Mouse (Mus musculus) adrenal gland, postnatal 10 days (tissue): Measurements from ENCODE around the gene Arhgef17. TPM values are rescaled to one million over a fixed set of nuclear protein-coding genes. Genes with fewer than 3 reads are reported as not detected.
"Not testable (repeated sequence)": the region's sequence is repeated elsewhere in the genome, so short reads cannot be mapped to it uniquely, and the experiment has no call there.

Experiments
- DNase-seq: peaks from one replicate; pipeline ENCODE4 v3.0.0; 2021; ENCODE audit warnings: mixed read lengths
- microRNA-seq: library from miRNA; unstranded; fragments of <30 nt; microRNA quantifications from one replicate; pipeline ENCODE4 v1.2.0, GENCODE M21; 2021
- total RNA-seq, 2 experiments: library from RNA; stranded (reverse); gene quantifications; 2 replicates each; pipeline ENCODE4 v1.2.3; 2021

Gene Arhgef17
- total RNA-seq, 2 experiments from 2014 or later: 35.2 to 43.2 TPM

DNA sequence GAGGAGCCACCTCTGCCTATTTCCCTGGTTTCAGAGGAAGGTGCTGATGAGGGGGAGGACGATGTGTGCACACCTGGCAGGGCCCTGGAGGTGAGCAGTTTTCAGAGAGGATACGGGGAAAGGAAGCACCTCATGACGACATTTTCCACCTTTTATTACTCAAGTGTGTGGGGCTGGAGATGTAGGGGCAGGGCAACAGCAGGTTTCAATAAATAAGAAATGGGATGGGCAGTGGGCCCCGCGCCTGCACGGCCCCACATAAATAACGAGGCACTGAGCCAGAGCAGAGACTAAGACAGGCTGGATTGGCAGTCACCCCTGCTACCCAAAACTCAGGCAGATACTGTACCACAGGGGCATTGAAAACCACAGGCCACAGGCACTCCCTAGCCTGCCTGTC is 85.9 kb downstream of the Arhgef17 start:
- not testable (repeated sequence) for DNase-seq

DNA sequence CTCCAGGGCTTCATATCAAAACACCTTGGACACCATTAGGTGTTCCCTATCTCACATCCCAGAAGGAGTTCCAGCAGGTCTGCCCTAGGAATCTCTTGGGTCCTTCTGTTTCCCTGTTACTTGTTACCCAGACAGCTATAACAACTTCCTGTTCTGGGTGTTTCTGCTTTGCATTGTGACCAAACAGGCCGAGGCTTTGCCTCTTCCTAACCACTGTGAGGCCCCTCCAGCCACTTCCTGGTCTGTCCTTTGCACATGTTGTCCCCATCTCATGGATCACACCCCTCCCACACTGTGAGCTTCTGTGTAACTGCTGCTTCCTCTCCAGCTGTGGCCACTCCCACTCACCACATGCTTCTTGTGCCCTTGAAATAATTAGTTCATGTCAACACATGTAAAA is 86.5 kb downstream of the Arhgef17 start:
- DNase-seq: peak; percentile 35

DNA sequence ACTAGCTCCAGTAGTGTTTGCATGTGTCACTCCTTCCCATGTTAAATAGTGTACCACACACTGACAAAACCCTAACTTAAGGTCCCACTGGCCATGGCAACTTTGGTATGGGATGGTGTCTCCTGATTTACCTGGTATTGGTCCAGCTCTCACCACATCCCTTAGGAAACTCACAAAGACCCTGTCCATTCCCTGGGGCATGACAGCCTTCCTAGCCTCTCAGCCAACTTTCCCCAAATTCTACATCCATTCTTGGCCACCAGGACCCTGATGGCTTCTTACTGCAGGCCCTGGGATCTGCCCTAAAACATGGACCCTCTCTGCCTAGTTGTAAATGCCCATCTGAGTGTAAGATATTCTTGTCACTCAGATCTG is 86.9 kb downstream of the Arhgef17 start:
- no peak for DNase-seq

DNA sequence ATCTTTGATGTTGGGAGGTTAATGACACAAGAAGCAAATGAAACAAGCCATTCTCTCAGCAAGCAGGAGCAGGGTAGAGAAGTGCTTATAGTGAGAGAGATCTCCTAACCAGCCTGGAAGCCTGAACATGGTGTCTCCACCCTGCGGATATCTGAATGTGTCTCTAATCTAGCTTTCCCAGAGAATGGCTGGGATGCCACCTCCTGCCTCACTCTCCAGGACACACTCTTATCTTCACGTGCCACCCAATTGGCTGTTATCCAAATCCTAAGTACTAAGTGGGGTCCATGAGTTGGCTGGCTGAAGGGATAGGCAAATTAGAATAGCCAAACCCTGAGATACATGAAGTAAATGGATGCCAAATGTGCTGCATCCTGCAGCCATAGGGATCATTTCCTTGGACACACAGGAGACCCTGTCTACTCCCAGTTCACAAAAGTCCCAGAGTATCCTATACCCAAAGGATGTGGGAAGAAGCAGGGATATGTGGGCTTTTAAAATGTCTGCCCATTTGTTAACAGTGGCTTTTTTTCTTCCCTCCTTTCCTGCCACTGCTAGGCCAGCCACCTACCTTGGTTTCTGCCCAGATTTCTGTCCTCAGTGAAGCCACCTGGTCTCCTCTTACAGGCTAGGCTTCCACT is 87.4 kb downstream of the Arhgef17 start:
- no peak for DNase-seq

DNA sequence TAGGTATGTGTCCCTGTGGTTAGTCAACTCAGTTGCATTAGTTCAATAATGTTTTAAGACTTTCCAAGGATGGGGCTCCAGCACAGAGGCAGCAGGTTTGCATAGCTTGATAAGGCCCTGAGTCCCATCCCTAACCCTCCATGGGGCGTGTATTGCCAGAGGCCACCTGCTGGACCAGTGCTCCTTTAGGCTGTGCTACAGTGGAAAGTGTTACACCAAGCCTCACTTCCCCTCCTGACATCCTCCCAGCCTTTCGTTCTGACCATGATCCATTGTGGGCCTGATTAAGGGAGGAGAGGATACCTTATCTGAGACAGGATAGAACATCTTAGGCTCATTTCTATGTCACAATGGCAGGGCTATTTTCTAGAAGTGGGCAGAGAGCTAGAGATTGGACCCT is 88.0 kb downstream of the Arhgef17 start:
- DNase-seq: no peak

DNA sequence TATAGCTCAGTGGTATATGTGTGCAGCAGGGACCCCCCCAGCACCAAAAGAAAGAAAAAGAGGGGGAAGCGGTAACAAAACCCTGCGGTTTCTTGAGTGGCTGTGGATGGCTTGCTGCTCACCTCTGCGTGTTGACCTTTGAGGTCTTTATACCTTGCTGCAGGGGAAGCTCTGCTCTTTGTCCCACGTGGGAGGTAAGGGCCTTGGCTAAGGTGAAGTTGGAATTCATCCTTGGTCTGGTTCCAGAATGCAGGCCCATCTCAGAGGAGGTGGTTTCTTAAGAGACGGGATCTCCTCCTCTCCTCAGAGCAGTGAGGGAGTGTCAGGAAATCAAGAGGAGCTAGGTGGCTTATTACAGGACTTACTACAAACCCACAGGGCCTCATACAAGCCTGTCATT is 89.7 kb downstream of the Arhgef17 start:
- no peak for DNase-seq

DNA sequence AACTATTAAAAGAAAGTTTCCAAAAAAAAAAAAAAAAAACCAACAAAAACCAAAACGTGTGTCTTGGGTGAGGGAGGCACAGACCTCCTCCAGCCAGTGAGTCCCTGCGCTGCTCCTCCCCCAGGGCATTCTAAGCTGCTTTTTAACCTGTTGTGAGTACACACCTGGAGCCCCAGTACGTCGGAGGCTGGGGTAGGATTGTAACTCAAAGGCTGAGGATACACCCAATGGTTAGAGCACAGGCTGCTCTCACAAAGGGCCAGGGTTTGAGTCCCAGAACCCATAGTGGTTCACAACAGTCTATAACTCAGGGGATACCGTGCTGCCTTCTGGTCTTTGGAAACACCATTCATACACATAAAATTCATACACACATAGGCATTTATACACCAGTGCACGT is 90.3 kb downstream of the Arhgef17 start:
- no peak for DNase-seq

DNA sequence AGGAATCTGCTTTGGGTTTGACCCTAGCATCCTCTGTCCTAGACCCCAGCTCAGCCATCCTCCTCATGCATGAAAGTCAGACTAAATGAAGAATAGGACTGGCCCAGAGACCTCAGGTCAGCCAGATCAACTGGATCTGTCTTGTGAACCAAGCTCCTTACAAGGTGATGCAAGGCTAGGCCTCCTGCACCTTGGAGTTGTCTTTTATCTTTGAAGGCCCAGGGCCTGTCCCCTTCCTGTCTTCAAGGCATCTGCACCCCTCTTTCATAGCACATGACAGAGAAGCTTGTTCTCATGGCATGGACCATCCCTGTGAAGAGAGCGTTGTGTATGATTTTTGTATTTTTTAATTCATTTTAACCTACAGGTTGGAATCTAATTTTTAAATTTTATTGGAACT is 91.0 kb downstream of the Arhgef17 start:
- DNase-seq: no peak

DNA sequence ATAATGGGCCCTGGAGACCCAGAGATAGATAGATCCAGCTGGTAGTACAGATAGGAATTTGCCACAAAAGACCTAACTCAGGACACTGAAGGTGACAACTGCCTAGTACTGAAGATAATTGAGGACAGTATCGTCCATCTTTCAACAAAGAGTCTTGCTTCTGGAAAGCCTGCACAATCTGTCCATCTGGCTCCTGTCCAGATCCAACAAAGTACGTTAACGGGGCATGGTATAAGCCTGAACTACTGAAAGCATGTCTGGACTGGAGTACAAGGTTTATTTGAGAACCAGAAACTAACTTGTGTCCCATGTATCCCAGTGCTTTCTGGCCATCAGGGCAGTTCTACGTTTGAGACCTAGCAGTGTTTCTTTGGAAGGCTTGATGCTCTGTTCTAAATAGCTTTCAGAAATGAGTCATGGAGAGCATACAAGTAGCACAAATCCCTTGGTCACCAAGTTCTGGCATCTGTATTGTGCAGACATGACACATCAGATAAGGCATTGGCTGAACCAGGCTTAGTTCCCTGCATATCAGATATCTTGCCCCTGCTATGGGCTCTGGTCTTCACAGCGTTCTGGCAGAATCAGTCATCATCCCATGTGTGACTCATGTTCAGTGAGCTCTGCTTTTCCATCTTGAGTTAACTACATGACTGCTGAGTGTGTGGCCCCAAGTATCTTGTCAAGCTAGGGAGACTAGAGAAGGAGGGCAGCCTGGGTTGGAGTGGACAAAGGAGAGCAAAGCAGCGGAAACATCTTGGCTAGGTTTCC is 92.1 kb downstream of the Arhgef17 start:
- peak; percentile 30 for DNase-seq

DNA sequence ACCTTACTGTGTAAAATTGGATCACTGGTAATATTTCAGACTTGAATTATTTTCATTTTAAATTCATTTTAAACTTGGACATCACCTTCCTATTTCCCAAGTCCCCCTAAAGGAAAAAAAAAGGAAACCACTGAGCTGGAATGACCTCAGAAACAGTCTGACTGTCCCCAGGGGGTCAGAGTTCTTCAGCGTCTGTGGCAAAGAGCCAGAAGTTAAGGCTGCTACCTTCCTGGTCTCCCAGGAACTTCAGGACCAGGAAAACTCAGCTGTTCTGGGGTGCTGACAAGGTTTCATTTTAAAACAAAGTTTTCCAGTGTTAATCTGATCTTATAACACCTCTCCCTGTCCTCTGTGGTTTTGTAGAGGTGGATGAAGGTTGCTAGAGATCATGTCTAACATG is 94.2 kb downstream of the Arhgef17 start:
- no peak for DNase-seq

DNA sequence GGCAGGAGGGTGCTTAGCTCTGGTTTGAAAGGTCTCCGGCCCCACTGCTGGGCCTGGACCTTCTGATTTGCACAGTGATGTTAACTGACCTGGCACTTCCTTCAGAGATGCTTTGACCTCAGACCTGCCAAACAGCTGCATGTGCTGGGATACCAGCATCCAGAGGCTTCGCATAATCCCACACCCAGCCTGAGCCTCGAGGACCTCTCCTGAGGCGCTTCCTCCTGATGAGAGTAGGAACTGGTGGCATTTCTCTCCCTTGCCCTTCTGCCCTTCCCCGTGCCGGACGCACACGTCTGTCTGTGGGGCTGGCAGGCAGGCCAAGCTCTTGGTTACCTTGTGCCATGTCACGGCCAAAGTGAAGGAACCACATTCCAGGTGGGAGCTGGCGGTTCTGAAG is 95.2 kb downstream of the Arhgef17 start:
- DNase-seq: no peak

DNA sequence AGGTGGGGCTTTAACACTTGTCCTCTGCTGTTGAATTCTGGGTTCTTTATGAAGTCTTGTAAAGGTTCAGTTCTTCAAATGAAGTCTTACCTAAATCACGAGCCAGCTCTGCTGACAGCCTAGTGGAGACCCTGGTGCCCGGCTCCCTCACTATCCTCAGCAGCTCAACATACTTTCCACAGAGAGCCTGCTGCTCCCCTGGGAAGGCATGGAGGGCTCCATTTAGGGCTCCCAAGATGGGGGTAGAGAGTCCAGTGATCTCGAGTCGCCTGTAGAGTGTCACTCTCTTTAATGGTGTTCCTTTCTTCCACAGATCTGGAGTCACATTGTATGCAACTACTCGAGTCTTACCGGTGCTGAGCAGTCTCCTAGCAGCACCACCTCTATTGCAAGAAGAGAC is 96.2 kb downstream of the Arhgef17 start:
- no peak for DNase-seq

DNA sequence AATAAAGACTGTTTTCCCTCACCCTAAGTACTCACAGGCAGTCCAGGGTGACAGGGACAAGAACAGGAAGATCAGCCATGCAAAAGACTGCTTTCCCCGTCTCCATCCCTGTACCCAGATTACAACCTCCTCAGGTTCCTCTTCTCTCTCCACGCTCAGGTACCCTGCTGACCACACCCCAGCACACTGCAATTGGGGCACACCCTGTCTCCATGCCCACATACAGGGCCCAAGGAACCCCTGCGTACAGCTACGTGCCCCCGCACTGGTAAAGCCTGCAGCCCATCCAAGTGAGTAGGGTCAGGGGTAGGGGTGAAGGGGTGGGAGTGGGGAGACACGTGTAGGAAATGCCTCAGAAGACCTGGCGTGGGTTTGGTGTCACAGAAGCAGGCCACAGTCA is 96.7 kb downstream of the Arhgef17 start:
- no peak for DNase-seq

DNA sequence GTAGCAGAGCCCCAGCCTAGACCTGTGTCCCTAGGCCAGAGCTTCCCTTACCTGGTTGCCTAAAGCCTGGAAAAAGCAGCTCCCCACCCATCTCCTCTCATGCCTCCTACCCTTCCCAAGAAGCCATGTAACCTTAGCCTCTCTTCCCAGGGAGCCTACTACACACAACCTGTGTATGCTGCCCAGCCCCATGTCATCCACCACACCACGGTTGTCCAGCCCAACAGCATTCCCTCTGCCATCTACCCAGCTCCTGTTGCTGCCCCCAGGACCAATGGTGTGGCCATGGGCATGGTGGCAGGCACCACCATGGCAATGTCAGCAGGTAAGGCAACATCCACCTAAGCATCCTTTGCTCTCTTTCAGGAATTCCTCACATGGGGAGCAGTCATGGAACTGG is 98.0 kb downstream of the Arhgef17 start:
- DNase-seq: no peak

DNA sequence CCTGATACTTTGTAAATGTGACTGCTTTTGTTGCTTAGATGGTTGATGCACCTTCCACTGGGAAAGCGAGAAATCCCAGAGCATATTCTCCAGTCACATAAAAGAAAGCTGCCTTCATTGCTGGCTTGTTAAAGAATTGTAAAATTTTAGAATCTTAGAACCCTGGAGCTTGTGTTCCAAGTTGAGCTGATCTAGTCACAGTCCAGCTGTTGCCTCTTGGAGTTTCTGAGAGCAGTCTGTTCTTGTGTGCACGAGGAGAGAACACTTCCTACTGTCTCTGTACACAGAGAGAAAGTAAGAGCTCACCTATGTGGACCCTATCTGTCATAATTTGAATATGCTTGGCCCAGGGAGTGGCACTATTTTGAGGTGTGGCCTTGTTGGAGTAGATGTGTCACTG is 103.4 kb downstream of the Arhgef17 start:
- DNase-seq: no peak

DNA sequence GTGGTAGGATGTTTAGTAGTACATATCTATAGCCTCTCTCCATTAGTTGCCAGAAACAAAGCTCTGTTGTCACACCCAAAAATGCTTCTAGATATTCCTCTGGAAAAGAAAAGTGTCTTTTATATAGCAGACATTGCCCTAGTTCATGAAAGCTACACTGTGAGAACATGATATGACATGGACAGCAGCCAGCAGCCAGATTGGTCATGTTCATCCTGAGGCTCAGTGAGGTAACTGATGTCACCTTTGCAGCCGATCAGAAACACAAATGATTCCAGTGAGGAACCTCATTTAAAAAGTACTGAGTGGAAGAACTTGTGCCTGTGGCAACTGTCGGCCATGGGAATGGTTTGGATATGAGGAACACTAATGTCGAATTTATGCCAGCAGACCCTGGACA is 107.2 kb downstream of the Arhgef17 start:
- DNase-seq: no peak

Small RNAs within 50 kb of the gene (microRNA-seq; reads per million reads assigned to microRNA genes)
- gene Mir3102: 224 reads per million, percentile 55 among the genes with 10 or more reads in this experiment

Other genes with a start within 250 kb of the Arhgef17 start
- gene Fam168a, start 225.5 kb downstream of the Arhgef17 start, total RNA-seq: 10 to 100 TPM; 46.7 to 51.2 TPM
- gene Relt, start 68.7 kb downstream of the Arhgef17 start, total RNA-seq: 1 to 10 TPM; 2.8 to 6.7 TPM
- 1 to 10 TPM; 3.8 to 4.2 TPM for gene P2ry6, start 42.5 kb upstream of the Arhgef17 start, total RNA-seq
- gene P2ry2, start 80.8 kb upstream of the Arhgef17 start, total RNA-seq: 1 to 10 TPM; 5.5 to 7.2 TPM
- 10 to 100 TPM; 22.1 to 30.2 TPM for gene Fchsd2, start 160.8 kb upstream of the Arhgef17 start, total RNA-seq